Mouse (Mus musculus): ENCODE results near the gene Adgrb3. TPM values are rescaled to one million over a fixed set of nuclear protein-coding genes. Genes with fewer than 3 reads are reported as not detected.

Adgrb3 gene
- 0.81 and 1.0 TPM in 2 replicates for polyA plus RNA-seq (2011; ENCODE audit: insufficient read depth, insufficient read length, low read depth, missing spikeins)

DNA sequence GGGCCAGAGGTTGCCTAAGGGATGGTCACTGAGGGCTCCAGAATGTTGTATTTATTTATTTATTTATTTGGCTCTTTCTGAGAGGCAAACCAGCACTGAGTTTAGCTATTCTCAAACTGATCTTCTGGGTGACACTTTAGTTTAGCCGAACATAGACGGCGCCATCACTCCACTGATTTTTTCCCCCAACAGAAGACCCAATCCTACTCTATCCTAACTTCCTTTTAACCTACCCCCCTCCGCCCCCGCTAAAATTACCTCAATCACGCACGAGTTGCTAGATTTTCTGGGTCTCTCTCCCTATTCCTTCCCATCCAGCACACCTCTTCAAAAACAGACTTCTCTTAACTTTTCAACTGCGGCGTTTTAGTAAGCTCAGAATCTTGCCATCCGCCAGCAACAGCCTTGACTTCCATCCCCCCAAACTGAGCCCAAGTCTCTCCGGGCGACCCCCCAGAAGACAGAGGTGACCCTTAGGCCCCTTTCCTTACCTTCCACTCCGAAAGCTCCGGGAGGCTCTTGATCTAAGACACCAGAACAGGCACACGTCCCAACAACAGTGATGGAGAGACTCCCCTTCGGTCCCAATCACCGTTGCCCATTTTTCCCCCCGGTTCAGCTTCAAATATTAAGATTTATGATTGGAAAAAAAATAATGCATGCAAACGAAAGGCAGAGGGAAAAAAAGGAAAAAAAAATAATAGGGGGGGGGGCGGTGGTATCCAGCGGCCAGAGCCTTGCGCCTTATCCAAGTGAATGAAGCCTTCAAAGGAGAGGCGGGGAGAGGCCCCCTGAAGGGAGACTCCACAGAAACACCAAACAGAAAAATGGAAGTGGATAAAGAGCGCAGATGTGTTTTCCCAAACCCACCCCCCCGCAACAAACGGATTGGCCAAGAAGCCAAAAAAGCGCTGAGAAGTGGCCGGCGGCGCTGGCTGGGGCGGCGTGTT, at the start of gene Adgrb3:
Gene Adgrb3, minus strand, starts transcription at position 737 of the 950 bp plus-strand sequence.
- no peaks in the 10 kb centered on the region for H3K4me1 ChIP-seq (ENCODE audit: control insufficient read depth, insufficient read depth, low read length)
- TF ChIP-seq POLR2A (IDR thresholded peaks at IDR 0.05; ENCODE audit: insufficient read depth, low read length) (no peak), CTCF (IDR thresholded peaks at IDR 0.05; ENCODE audit: low read depth, low read length) (no peak), EP300 (IDR thresholded peaks at IDR 0.05; ENCODE audit: insufficient read depth, low read depth, low read length) (no peak)
- peak within 1 kb of the TSS; percentile 95 for H3K4me3 ChIP-seq (ENCODE audit: low read depth, low read length)
- H3K9me3 ChIP-seq (replicated peaks; ENCODE audit: control insufficient read depth, insufficient read depth, low read length, poor library complexity, severe bottlenecking): no peaks in the 10 kb centered on the region
- H3K9ac ChIP-seq (ENCODE audit: low read depth, poor library complexity, severe bottlenecking): peak within 1 kb of the TSS; percentile 64
- no peaks in the 10 kb centered on the region for H3K27me3 ChIP-seq (ENCODE audit: control insufficient read depth, insufficient read depth, low read length, poor library complexity, severe bottlenecking)
- no peaks in the 10 kb centered on the region for H3K36me3 ChIP-seq (ENCODE audit: control insufficient read depth, insufficient read depth, low read length, poor library complexity, severe bottlenecking)
- no peak within 1 kb of the TSS for H3K27ac ChIP-seq (ENCODE audit: insufficient read depth, low read length)

DNA sequence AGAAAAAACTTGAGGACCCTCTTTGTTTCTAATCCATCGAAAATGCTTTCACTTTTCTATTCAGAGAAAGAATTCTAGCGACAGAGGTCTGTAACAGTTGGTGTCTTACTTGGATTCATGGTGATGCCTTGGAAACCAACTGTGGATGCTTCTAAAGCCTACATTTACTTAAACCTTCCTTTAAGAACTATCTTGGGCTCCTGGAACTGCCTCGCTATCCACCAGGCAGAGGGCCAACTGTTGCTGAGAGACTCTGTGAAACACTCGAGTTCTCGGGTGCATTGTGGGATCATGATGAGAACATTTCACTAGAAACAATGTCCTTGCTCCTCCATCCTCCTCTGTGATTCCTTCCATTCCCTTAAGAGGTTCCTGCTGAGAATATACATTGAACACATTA, 48.0 kb upstream of the Adgrb3 start:
- no peaks in the 10 kb centered on the region for H3K9me3 ChIP-seq (replicated peaks; ENCODE audit: control insufficient read depth, insufficient read depth, low read length, poor library complexity, severe bottlenecking)

DNA sequence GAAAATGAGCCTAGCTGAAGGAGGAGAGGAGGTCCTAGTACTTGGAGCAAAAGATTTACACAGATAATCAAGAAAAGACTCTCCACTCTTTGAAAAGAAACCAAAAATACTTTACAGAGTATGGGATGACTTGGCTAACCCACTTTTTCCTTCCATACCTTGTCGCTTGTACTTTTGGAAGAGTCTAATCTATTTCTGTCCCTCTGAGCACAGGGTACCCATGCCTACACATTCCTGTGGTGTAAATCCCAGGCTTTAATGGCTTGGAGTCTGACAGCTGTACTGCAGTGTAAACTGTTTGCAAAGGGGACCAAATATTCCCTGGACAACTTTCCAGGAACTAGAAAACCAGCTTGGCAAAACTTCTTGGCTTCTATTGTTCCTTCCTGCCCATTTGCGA, 28.0 kb upstream of the Adgrb3 start:
- H3K4me1 ChIP-seq (ENCODE audit: control insufficient read depth, insufficient read depth, low read length): no peaks in the 10 kb centered on the region
- no peak overlapping the region for H3K9ac ChIP-seq (ENCODE audit: low read depth, poor library complexity, severe bottlenecking)
- H3K27ac ChIP-seq (ENCODE audit: insufficient read depth, low read length): no peak overlapping the region
- TF ChIP-seq CTCF (IDR thresholded peaks at IDR 0.05; ENCODE audit: low read depth, low read length): no peak
- TF ChIP-seq POLR2A (IDR thresholded peaks at IDR 0.05; ENCODE audit: insufficient read depth, low read length): no peak
- no peak for TF ChIP-seq EP300 (IDR thresholded peaks at IDR 0.05; ENCODE audit: insufficient read depth, low read depth, low read length)
- no peaks in the 10 kb centered on the region for H3K9me3 ChIP-seq (replicated peaks; ENCODE audit: control insufficient read depth, insufficient read depth, low read length, poor library complexity, severe bottlenecking)
- no peaks in the 10 kb centered on the region for H3K27me3 ChIP-seq (ENCODE audit: control insufficient read depth, insufficient read depth, low read length, poor library complexity, severe bottlenecking)
- H3K4me3 ChIP-seq (ENCODE audit: low read depth, low read length): no peak overlapping the region
- no peaks in the 10 kb centered on the region for H3K36me3 ChIP-seq (ENCODE audit: control insufficient read depth, insufficient read depth, low read length, poor library complexity, severe bottlenecking)

More for the DNA sequence above, 48.0 kb upstream of the Adgrb3 start:
- Histone ChIP-seq H3K9ac (ENCODE audit: low read depth, poor library complexity, severe bottlenecking) (no peak overlapping the region), H3K27me3 (ENCODE audit: control insufficient read depth, insufficient read depth, low read length, poor library complexity, severe bottlenecking) (no peaks in the 10 kb centered on the region), H3K27ac (ENCODE audit: insufficient read depth, low read length) (no peak overlapping the region), H3K4me1 (ENCODE audit: control insufficient read depth, insufficient read depth, low read length) (no peaks in the 10 kb centered on the region), H3K4me3 (ENCODE audit: low read depth, low read length) (no peak overlapping the region), H3K36me3 (ENCODE audit: control insufficient read depth, insufficient read depth, low read length, poor library complexity, severe bottlenecking) (no peaks in the 10 kb centered on the region)
- TF ChIP-seq POLR2A (IDR thresholded peaks at IDR 0.05; ENCODE audit: insufficient read depth, low read length) (no peak), CTCF (IDR thresholded peaks at IDR 0.05; ENCODE audit: low read depth, low read length) (no peak), EP300 (IDR thresholded peaks at IDR 0.05; ENCODE audit: insufficient read depth, low read depth, low read length) (no peak)

DNA sequence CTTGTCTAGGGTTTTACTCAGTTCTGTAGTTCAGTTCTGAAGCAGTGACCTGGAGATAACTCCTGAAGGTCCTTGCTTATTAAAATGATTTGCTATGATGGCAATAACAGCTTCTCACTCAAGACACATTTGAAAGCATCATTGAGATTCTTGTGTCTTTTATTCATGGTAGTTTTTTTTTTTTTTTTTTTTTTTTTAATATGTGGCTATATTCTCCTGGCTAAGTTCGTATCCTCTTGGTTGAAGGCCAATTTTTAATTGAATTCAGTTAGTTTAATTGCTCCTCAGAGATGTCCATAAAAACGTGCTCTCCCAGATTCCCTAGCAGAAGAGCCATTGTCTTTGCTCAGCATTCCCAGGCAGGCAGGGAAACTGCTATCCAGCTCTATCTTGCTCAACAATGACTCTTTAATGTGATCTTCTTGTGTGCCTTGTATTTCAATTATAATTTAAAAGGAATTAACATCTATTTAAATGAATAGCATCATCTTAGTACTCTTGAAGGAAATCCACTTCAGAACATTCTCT, 25.0 kb upstream of the Adgrb3 start:
- no peak overlapping the region for H3K9ac ChIP-seq (ENCODE audit: low read depth, poor library complexity, severe bottlenecking)
- no peak for TF ChIP-seq CTCF (IDR thresholded peaks at IDR 0.05; ENCODE audit: low read depth, low read length)
- TF ChIP-seq EP300 (IDR thresholded peaks at IDR 0.05; ENCODE audit: insufficient read depth, low read depth, low read length): no peak
- no peaks in the 10 kb centered on the region for H3K36me3 ChIP-seq (ENCODE audit: control insufficient read depth, insufficient read depth, low read length, poor library complexity, severe bottlenecking)
- H3K4me1 ChIP-seq (ENCODE audit: control insufficient read depth, insufficient read depth, low read length): no peaks in the 10 kb centered on the region
- no peaks in the 10 kb centered on the region for H3K9me3 ChIP-seq (replicated peaks; ENCODE audit: control insufficient read depth, insufficient read depth, low read length, poor library complexity, severe bottlenecking)
- no peak overlapping the region for H3K27ac ChIP-seq (ENCODE audit: insufficient read depth, low read length)
- H3K4me3 ChIP-seq (ENCODE audit: low read depth, low read length): no peak overlapping the region
- H3K27me3 ChIP-seq (ENCODE audit: control insufficient read depth, insufficient read depth, low read length, poor library complexity, severe bottlenecking): no peaks in the 10 kb centered on the region

DNA sequence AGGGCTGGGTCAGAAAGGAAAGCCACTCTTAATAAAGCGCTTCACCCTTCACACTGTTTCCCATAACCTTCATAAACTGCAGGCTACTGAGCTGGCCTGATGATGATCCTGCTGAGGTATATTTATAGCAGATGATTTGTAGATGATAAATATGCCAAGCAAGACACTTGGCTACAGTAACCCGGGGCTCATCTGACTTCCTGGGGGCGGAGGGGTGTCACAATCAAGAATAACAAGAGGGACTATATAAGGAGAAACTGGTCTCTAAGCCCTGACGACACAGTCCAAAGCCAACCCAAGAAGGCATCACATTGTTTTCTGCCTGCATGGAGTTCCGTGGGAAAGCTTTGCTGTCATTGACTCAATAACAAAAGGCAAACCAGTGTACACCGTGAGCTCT, 2.8 kb upstream of the Adgrb3 start:
- Histone ChIP-seq H3K9ac (ENCODE audit: low read depth, poor library complexity, severe bottlenecking) (no peak overlapping the region), H3K27me3 (ENCODE audit: control insufficient read depth, insufficient read depth, low read length, poor library complexity, severe bottlenecking) (no peaks in the 10 kb centered on the region), H3K9me3 (replicated peaks; ENCODE audit: control insufficient read depth, insufficient read depth, low read length, poor library complexity, severe bottlenecking) (no peaks in the 10 kb centered on the region), H3K27ac (ENCODE audit: insufficient read depth, low read length) (no peak overlapping the region), H3K4me3 (ENCODE audit: low read depth, low read length) (no peak overlapping the region), H3K4me1 (ENCODE audit: control insufficient read depth, insufficient read depth, low read length) (no peaks in the 10 kb centered on the region), H3K36me3 (ENCODE audit: control insufficient read depth, insufficient read depth, low read length, poor library complexity, severe bottlenecking) (no peaks in the 10 kb centered on the region)
- TF ChIP-seq EP300 (IDR thresholded peaks at IDR 0.05; ENCODE audit: insufficient read depth, low read depth, low read length): no peak
- TF ChIP-seq CTCF (IDR thresholded peaks at IDR 0.05; ENCODE audit: low read depth, low read length): no peak
- TF ChIP-seq POLR2A (IDR thresholded peaks at IDR 0.05; ENCODE audit: insufficient read depth, low read length): no peak

DNA sequence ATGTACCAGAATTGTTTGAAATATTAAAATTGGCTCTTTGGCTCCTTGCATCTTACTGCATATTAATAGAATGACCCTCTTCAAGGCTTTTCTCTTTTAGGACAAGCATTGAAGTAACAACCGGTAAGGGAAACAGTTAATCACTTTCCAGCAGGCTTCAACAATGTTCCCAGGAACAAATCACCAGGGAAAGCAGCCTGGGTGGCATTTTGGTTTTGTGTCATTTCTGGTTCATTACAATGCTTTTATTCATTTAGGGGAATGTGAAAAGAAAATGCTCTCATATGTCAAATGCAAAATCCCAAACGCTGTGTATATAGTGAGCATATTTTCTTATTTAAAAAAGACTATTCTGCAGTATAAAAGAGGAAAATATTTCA, 2.0 kb upstream of the Adgrb3 start:
- Histone ChIP-seq H3K9ac (ENCODE audit: low read depth, poor library complexity, severe bottlenecking) (no peak overlapping the region), H3K4me3 (ENCODE audit: low read depth, low read length) (no peak overlapping the region), H3K27ac (ENCODE audit: insufficient read depth, low read length) (no peak overlapping the region), H3K9me3 (replicated peaks; ENCODE audit: control insufficient read depth, insufficient read depth, low read length, poor library complexity, severe bottlenecking) (no peaks in the 10 kb centered on the region), H3K36me3 (ENCODE audit: control insufficient read depth, insufficient read depth, low read length, poor library complexity, severe bottlenecking) (no peaks in the 10 kb centered on the region), H3K4me1 (ENCODE audit: control insufficient read depth, insufficient read depth, low read length) (no peaks in the 10 kb centered on the region), H3K27me3 (ENCODE audit: control insufficient read depth, insufficient read depth, low read length, poor library complexity, severe bottlenecking) (no peaks in the 10 kb centered on the region)
- TF ChIP-seq CTCF (IDR thresholded peaks at IDR 0.05; ENCODE audit: low read depth, low read length) (no peak), EP300 (IDR thresholded peaks at IDR 0.05; ENCODE audit: insufficient read depth, low read depth, low read length) (no peak), POLR2A (IDR thresholded peaks at IDR 0.05; ENCODE audit: insufficient read depth, low read length) (no peak)
